Mouse (Mus musculus) embryo, embryonic 11.5 days (tissue): ENCODE data around the gene Pon2.
"Not testable (repeated sequence)": the region's sequence is repeated elsewhere in the genome, so short reads cannot be mapped to it uniquely, and the experiment has no call there.

Source experiments
- DNase-seq: peaks from one replicate; pipeline ENCODE4 v3.0.0-alpha.2; 2012; ENCODE audit warnings: low read depth, low spot score

Gene Pon2

GRCm38 (mm10) chr6:5298092-5298554, at the start of gene Pon2:
TSS of gene Pon2 (minus strand) at chr6:5298455.
- peak; percentile 60 for DNase-seq

- no peak for DNase-seq
Observed at GRCm38 (mm10) chr6:5344255-5344654, 46.0 kb upstream of the Pon2 start.

- DNase-seq: not testable (repeated sequence)
Observed at GRCm38 (mm10) chr6:5339283-5339682, 41.0 kb upstream of the Pon2 start.

GRCm38 (mm10) chr6:5338781-5339180, 40.5 kb upstream of the Pon2 start:
- DNase-seq: not testable (repeated sequence)

- DNase-seq: not testable (repeated sequence)
Observed at GRCm38 (mm10) chr6:5336016-5336415, 37.8 kb upstream of the Pon2 start.

GRCm38 (mm10) chr6:5334021-5334420, 35.8 kb upstream of the Pon2 start:
- DNase-seq: no peak

GRCm38 (mm10) chr6:5332560-5333150, 34.4 kb upstream of the Pon2 start:
- no peak for DNase-seq

- DNase-seq: no peak
Observed at GRCm38 (mm10) chr6:5325122-5325521, 26.9 kb upstream of the Pon2 start.

GRCm38 (mm10) chr6:5324101-5324500, 25.8 kb upstream of the Pon2 start:
- DNase-seq: not testable (repeated sequence)

- DNase-seq: no peak
Observed at GRCm38 (mm10) chr6:5316630-5317029, 18.4 kb upstream of the Pon2 start.

- no peak for DNase-seq
Observed at GRCm38 (mm10) chr6:5315053-5315759, 17.0 kb upstream of the Pon2 start.

GRCm38 (mm10) chr6:5313951-5314590, 15.8 kb upstream of the Pon2 start:
- no peak for DNase-seq

- DNase-seq: no peak
Observed at GRCm38 (mm10) chr6:5310491-5310890, 12.2 kb upstream of the Pon2 start.

- DNase-seq: no peak
Observed at GRCm38 (mm10) chr6:5309595-5310197, 11.4 kb upstream of the Pon2 start.

GRCm38 (mm10) chr6:5305926-5306325, 7.7 kb upstream of the Pon2 start:
- DNase-seq: no peak

- no peak for DNase-seq
Observed at GRCm38 (mm10) chr6:5304956-5305355, 6.7 kb upstream of the Pon2 start.

GRCm38 (mm10) chr6:5300629-5301028, 2.4 kb upstream of the Pon2 start:
- DNase-seq: no peak

GRCm38 (mm10) chr6:5299561-5299960, 1.3 kb upstream of the Pon2 start:
- DNase-seq: no peak

- peak; percentile 20 for DNase-seq
Observed at GRCm38 (mm10) chr6:5297321-5298091, 749 bp downstream of the Pon2 start.

- no peak for DNase-seq
Observed at GRCm38 (mm10) chr6:5296067-5296466, 2.2 kb downstream of the Pon2 start.

GRCm38 (mm10) chr6:5294659-5295449, 3.4 kb downstream of the Pon2 start:
- no peak for DNase-seq
